Mouse (Mus musculus) ES-Bruce4 (cell line): ENCODE measurements around the gene Esf1. TPM values are rescaled to one million over a fixed set of nuclear protein-coding genes. Genes with fewer than 3 reads are reported as not detected.

ENCODE experiments used
- H3K27ac ChIP-seq: 2 replicates; pipeline ENCODE4 v1.5.1; 2012; ENCODE audit warnings: low read length, inconsistent platforms; ENCODE audit not compliant: insufficient read depth
- H3K27me3 ChIP-seq: 2 replicates; pipeline ENCODE4 v1.6.1; 2012; ENCODE audit warnings: mild to moderate bottlenecking, low read length, inconsistent platforms; ENCODE audit not compliant: control insufficient read depth, poor library complexity, insufficient read depth, severe bottlenecking
- H3K36me3 ChIP-seq: 2 replicates; pipeline ENCODE4 v1.6.1; 2012; ENCODE audit warnings: inconsistent platforms, mild to moderate bottlenecking, low read length, moderate library complexity; ENCODE audit not compliant: control insufficient read depth, poor library complexity, insufficient read depth, severe bottlenecking
- H3K4me1 ChIP-seq: one replicate; pipeline ENCODE4 v1.8.1; 2011; ENCODE audit warnings: low read length; ENCODE audit not compliant: control insufficient read depth, insufficient read depth
- H3K4me3 ChIP-seq: 2 replicates; pipeline ENCODE4 v1.5.1; 2011; ENCODE audit warnings: low read depth, mild to moderate bottlenecking, low read length
- H3K9ac ChIP-seq: 2 replicates; pipeline ENCODE4 v1.6.1; 2012; ENCODE audit warnings: low read depth, mild to moderate bottlenecking, inconsistent platforms; ENCODE audit not compliant: poor library complexity, severe bottlenecking
- H3K9me3 ChIP-seq: replicated peaks from 2 replicates; pipeline ENCODE4 v1.6.1; 2012; ENCODE audit warnings: mild to moderate bottlenecking, low read length, inconsistent platforms; ENCODE audit not compliant: control insufficient read depth, poor library complexity, insufficient read depth, severe bottlenecking
- CTCF ChIP-seq: IDR thresholded peaks from one replicate; pipeline ENCODE4 v1.8.1; 2011; ENCODE audit warnings: low read depth, low read length
- EP300 ChIP-seq: IDR thresholded peaks from 2 replicates; pipeline ENCODE4 v1.6.1; 2011; ENCODE audit warnings: low read depth, low read length; ENCODE audit not compliant: insufficient read depth
- POLR2A ChIP-seq: IDR thresholded peaks from one replicate; pipeline ENCODE4 v1.8.1; 2011; ENCODE audit warnings: low read length; ENCODE audit not compliant: insufficient read depth
- polyA plus RNA-seq: library from polyadenylated mRNA; stranded (reverse); fragments of >200 nt; gene quantifications from 2 replicates; pipeline ENCODE4 v1.2.4, GENCODE M21; 2011; ENCODE audit warnings: low read depth; ENCODE audit not compliant: missing spikeins, insufficient read depth, insufficient read length

The Esf1 gene
- polyA plus RNA-seq, 1 experiment: 65.2 TPM

GRCm38 (mm10) chr2:140078600-140079280 lies 91.6 kb downstream of the Esf1 start:
- TF ChIP-seq CTCF: no peak
- no peak for TF ChIP-seq POLR2A
- Histone ChIP-seq H3K4me1 (peaks cover 7% of the 10 kb centered on the region), H3K27ac (peak overlapping the region; percentile 72)

GRCm38 (mm10) chr2:140077476-140077875 lies 92.9 kb downstream of the Esf1 start:
- no peak overlapping the region for H3K9ac ChIP-seq
- peaks cover 7% of the 10 kb centered on the region for H3K4me1 ChIP-seq
- TF ChIP-seq CTCF (no peak), POLR2A (no peak), EP300 (no peak)
- no peaks in the 10 kb centered on the region for H3K9me3 ChIP-seq
- H3K36me3 ChIP-seq: no peaks in the 10 kb centered on the region
- H3K27me3 ChIP-seq: no peaks in the 10 kb centered on the region
- no peak overlapping the region for H3K4me3 ChIP-seq
- H3K27ac ChIP-seq: peak overlapping the region; percentile 72

More at GRCm38 (mm10) chr2:140078600-140079280, 91.6 kb downstream of the Esf1 start:
- H3K36me3 ChIP-seq: no peaks in the 10 kb centered on the region
- no peaks in the 10 kb centered on the region for H3K9me3 ChIP-seq
- H3K27me3 ChIP-seq: no peaks in the 10 kb centered on the region
- H3K9ac ChIP-seq: no peak overlapping the region
- H3K4me3 ChIP-seq: no peak overlapping the region

- Histone ChIP-seq H3K9ac (no peak overlapping the region), H3K4me3 (no peak overlapping the region), H3K27ac (no peak overlapping the region), H3K4me1 (peaks cover 7% of the 10 kb centered on the region), H3K36me3 (no peaks in the 10 kb centered on the region), H3K9me3 (no peaks in the 10 kb centered on the region), H3K27me3 (no peaks in the 10 kb centered on the region)
- no peak for TF ChIP-seq CTCF
Observed at GRCm38 (mm10) chr2:140075150-140075549, 95.2 kb downstream of the Esf1 start.

Other genes with a start within 250 kb of the Esf1 start
- gene Tasp1, start 103.8 kb downstream of the Esf1 start, polyA plus RNA-seq: 11.0 and 11.9 TPM in 2 replicates
- not detected in 2 replicates for gene Gm17374, start 18.5 kb downstream of the Esf1 start, polyA plus RNA-seq
- gene Ndufaf5, start 85 bp upstream of the Esf1 start, polyA plus RNA-seq: 14.9 and 20.5 TPM in 2 replicates
- gene Sel1l2, start 219.1 kb upstream of the Esf1 start, polyA plus RNA-seq: not detected in 2 replicates
- 7.6 and 11.9 TPM in 2 replicates for gene Macrod2, start 224.7 kb upstream of the Esf1 start, polyA plus RNA-seq